Mouse (Mus musculus): ENCODE measurements at regions not wholly inside any gene's neighbourhood (a gene's known extent, or its start where the extent isn't known, plus 50 kb on each side); places are given as distances from the start of the nearest gene placed in this dataset.
A peak's percentile ranks its signal among the peaks of the same experiment; 100 is the strongest.
"Not testable (repeated sequence)": the region's sequence is repeated elsewhere in the genome, so short reads cannot be mapped to it uniquely, and the experiment has no call there.

DNA sequence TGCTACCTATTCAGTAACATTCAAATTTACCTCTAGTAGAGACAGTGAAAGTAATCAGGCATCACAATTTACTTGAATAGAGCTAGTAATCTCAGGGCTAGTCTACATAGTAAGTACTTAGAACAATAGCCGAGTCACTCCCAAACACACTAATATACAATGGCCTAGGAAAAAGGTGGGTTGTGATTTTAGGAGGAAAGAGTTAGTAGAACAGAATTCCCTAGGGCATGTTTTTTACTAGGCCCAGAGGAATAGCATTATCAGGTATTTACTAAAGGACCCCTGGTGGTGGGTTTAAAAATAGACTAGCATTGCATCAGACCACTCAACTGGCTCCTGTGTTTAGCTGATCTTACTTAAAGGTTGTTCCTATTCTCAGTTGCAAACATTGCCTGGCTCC lies 535.8 kb downstream of the Mat2b start:
- DNase-seq (ENCODE audit: low read depth), result not testable (repeated sequence)

DNA sequence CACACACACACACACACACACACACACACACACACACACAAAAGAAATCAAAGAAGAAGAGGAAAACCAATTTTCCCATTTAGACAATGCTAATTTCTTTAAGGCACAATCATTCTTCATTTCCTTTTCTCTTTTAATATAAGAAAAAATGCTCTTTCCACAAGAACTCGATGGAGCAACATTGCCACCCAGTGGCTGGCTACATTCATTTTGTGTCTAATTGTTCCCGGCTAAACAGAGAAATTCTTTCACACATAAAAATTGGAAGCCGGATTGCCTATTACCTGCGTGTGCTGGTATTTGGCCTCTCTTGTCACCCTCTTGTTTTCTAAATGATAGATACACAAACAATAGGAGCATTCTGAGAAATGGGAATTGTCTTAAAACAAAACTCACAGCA lies 545.7 kb downstream of the Mat2b start:
- DNase-seq (ENCODE audit: low read depth), result peak; percentile 46

DNA sequence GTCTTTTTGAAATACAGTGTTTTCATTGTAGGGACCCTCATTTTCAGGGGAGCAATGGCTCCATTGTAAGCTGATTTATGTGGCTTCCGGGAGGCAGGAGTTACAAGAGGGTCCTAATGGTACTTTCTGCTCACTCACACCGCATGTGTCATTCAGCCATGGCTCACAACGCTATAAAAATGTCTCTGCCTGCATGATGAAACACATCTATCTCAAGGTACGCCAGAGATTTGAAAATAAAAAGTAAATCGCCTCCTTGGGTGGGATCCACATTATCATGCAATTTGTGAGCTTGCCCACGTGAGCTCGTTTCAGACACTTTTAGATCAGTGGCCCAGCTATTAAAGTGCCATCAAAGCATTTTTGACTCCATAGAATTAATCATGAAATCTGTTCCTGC lies 557.2 kb downstream of the Mat2b start:
- DNase-seq (ENCODE audit: low read depth), result no peak

DNA sequence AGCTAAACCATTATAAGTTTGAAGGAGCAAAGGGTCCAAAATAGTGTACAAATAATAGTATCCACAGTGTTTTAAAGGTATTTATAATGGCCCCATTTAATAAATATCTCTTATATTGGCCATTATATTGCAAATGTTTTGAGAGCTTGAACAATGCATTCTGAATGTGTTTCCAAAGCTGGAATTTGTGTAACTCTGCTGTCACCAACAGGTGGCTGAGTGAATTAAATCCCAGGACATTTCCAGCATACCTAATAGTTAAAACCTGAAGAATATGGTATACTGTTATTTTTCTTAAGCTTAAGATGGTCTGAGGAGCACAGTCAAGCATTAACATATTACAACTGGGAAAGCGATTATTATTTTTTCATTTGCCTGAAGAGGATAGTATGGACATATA lies 592.4 kb downstream of the Mat2b start:
- no peak for DNase-seq (ENCODE audit: low read depth)

DNA sequence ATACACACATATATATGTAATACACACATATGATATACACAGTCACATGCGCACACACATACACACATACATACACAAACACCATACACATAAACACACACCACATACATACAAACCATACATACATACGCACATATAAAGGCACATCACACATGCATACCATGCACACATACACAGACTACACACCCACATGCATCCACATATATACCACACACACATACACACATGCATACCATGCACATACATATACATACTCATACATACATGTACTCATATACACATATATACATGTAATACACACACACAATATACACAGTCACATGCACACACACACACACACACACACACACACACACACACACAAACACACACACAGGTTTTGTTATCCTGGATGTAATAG lies 620.7 kb downstream of the Mat2b start:
- no peak for DNase-seq (ENCODE audit: low read depth)

DNA sequence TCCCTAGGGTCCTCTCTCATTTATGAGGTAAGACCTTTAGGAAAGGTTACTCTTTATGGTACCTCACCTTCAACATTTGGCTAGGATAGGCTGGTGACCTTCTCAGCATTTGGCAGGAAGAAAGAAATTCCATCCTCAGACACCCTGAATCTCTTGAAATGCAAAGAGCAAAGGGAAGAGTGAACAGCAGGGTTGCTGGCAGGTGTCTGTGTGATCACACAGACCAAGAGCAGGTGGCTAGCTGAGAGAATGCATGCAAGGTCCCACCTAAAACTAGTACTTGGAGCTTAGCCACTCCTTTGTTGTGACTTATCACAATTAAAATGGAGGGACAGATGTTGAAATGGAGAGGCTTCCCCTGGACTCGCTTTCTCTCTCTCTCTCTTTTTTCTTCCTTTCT lies 644.5 kb downstream of the Mat2b start:
- DNase-seq (ENCODE audit: low read depth), result no peak

DNA sequence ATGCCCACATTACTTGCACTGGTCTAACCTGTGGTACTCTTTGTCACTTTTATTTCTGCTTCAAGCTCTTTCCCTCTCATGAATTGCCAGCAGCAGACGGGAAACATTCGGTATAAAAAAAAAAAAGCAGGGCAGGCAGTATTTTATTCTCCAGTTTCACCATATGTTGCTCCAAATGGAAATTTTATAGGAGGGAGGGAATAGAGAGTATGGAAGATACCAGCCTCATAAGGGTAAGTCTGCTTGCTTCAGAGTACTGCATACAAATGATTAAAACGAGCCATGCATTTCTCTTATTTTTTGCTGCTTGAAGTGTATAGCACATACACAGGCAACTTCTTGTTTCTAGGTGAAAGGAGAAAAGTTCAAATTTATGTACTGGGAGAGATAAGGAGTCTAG lies 667.5 kb downstream of the Mat2b start:
- no peak for DNase-seq (ENCODE audit: low read depth)

DNA sequence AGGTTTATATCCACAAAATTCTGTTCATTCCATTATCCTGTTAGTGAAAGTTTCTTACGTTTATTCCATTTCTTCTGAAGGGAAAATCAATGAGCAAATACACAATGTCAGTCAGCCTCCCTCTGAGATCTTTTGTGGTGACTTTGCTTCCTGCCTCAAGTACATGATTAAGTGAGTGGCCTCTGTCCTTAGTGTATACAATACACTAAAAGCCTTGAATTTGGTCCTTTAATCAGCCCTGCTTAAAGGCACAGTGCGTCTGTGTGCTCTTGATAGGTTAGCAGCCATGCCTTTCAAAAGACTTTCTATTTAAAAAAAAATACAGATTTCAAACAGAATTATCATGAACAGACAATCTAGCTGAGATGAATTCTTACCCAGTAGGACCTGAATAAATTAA lies 695.5 kb downstream of the Mat2b start:
- DNase-seq (ENCODE audit: low read depth), result no peak

DNA sequence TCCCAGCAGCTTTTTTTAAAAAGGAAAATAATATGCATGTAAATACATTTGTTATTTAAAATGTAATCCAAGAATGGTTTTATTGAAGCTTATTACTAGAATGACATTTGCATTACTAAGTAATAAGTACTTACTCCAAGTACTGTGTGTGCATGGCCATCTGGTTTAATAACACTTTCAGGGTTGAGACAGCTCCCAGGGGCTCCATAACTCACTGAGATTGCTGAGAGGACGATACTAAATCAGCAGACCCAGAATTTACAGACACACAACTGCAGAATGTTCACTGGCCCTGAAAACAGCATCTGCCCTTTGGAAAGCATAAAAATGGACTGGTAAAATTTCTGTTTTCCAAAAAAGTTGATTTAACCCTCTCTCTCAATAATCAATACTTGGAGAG lies 696.4 kb downstream of the Mat2b start:
- no peak for DNase-seq (ENCODE audit: low read depth)

DNA sequence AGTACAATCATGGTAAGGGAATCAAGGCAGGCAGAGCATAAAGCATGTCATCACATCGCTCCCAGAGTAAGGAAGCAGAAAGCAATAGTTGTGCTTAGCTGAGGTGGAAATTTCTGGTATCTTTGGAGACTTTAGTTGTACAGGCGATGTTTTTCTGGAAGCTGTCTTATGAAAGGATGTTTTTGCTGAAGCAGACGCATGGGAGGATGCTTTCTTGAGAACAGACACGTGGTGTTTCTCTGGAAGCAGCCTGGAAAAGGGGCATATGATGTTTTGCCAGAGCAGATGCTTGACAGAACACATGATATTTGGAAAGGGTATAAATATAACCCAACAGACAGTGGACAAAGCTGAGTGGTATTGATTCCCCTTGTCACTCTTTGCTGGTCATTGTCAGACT lies 722.4 kb downstream of the Mat2b start:
- DNase-seq (ENCODE audit: low read depth), result no peak

DNA sequence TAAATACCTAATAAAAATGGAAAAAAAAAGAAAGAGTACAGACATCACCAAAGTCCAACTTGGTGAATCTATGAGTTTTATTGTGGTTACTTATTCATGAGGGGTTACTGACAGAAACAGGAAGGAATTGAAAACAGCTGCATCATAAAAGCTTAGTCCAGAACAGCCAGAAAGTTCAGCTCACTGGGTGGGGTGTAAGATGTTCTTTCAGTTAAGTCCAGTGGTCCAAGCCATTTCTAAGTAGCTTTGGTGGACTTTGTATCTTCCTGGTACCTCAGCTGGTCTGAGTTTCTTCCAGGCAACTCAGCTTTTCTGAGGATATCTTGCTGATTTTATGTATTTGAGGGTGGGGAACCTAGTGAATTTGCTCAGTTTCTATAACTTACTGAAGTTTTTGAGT lies 731.3 kb downstream of the Mat2b start:
- DNase-seq (ENCODE audit: low read depth), result no peak

DNA sequence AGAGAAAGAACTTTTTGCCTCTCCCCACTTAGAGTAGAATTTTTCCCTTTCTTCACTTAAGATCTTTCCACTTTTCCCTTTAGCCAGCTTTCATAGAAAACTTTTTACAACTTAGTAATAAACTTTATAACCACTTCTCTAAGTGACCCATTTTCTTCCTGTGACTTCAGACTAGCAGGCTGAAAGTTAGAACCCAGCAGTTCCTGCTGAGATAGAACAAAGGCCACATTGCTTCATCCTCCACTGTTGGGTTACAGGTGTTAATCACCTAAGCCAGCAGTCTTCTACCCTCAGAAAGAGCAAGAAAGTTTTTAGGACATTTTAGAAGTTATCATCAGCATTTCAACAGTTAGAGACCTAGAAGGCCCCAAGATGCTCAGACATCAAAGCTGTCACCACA lies 740.6 kb downstream of the Mat2b start:
- no peak for DNase-seq (ENCODE audit: low read depth)

DNA sequence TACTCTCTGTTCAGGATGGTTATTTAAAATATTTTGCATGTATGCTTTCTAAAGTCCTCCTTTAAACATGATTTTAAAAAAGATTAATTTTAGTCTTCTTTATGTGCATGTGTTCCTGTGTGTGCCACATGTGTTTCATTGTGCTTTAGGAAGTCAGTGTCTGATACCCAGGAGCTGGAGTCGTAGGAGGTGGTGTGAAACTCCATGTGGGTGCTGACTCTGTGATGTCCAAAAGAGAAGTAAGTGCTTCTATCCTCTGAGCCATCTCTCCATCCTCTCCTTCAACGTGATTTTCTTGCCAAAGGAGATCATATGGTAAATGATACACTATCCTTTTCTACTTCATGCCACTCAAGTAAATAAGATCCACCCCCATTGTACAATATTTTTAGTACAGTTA lies 750.8 kb downstream of the Mat2b start:
- DNase-seq (ENCODE audit: low read depth), result no peak

DNA sequence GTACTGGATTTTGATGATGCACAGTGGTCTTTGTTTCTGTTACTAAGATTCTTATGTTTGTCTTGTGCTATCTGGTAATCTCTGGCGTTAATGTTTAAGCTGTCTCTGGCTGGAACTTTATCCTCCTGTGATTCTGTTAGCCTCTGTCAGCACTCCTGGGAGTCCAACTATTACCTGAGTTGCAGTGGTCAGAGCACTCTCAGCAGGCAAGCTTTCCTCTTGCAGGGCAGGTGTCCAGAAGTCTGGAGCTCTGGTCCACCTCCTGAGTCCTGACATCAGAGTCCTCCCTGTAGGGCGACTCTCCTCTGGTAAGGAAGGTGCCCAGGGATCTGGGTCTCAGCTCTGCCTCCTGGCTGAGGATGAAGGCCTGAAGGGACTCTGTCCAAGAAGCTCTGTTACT lies 760.8 kb downstream of the Mat2b start:
- no peak for DNase-seq (ENCODE audit: low read depth)

DNA sequence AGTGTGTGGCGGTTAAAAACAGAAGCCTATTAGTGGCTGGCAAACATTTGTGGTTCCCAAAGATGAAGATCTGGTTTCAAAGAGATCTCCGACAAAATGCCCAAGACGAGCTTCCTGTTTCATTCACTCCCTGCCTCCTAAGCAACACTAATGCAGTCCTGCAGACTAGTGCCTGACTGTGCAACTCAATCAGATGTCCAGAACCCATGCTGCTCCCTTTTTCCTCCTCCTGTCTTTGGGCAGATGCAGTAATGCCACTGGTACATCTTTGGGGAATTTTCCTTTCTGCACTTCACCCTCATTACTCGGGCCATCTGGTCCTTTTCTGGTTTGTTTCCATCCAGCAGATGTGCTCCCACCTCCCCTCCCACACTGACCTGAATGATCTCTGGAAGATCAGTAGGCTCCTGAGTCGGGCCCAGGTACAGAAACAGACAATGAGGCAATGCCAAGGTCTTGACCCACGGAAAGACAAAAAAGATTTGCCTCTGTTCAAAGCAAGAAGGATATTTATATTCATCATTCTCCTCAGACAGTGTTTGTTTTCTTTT lies 771.0 kb downstream of the Mat2b start:
- DNase-seq (ENCODE audit: low read depth), result no peak

DNA sequence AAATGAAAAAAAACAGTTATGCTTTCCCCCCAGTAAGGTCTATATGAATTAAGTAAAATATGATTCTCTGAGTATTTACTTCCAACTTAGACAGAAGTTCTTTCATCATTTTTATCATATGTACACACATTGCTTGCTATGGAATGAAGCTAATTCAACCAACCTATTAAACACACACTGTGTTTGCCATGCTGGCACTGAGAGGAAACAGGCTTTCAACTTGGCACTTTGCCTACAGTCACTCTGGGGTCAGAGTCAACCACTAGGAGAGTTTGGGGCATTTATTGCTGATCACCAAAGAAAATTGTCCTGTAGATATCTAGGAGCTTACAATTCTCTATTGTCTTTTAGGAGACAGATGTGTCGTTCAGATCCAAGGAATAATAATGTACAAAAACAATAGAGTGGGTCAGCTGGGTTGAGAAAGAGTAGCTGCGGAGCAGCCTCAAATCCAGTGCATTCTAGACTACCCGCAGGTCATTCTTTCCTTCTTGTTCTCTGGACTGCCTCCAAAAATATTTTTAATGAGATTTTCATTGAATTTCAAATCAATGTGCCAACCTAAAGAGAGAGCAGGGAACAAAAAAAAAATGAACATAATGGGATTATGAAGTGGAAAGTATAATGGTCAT lies 777.2 kb downstream of the Mat2b start:
- DNase-seq (ENCODE audit: low read depth), result no peak

DNA sequence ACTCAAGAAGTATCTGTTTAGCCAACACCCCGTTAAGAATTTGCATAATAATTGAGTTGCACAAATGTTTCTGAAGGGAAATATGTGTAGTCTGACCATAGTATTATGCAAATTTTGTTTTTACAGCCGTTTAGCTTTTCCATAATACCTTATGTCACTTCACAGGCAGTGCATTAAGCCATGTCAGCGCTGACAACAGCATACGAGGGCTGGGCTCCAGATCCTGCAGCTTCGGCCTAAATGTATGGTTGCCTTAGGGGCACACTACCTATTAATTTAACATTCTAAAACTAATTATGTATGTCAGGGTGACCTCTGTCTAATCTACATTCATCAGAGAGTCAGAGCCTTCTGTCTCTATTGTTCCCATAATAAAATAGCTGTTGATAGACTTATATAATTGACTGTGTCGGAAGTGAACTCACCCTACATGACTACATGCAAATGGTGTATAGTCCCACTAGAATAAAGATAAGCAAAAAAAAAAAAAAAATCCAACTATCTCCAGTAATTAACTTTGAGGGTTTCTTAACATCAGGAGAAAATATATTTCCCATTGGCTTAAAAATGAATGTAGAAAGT lies 795.3 kb downstream of the Mat2b start:
- DNase-seq (ENCODE audit: low read depth), result no peak

DNA sequence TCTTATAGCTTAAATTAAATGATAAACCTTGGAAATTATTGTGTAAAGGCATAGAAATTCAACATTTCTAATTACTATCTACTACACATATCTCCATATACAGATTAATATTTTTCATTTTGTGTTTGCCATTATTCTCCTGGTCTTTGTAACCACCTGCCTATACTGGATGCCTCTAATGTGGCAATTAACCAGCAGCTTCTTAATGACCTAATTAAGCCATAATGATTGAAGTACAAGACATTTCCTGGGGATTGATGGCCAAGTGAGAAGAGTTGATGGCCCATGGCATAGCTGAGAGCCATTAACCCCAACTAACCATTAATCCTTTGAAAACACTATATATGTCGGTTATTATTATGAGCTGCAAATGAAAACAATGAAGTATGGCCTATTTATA lies 811.7 kb downstream of the Mat2b start:
- no peak for DNase-seq (ENCODE audit: low read depth)

DNA sequence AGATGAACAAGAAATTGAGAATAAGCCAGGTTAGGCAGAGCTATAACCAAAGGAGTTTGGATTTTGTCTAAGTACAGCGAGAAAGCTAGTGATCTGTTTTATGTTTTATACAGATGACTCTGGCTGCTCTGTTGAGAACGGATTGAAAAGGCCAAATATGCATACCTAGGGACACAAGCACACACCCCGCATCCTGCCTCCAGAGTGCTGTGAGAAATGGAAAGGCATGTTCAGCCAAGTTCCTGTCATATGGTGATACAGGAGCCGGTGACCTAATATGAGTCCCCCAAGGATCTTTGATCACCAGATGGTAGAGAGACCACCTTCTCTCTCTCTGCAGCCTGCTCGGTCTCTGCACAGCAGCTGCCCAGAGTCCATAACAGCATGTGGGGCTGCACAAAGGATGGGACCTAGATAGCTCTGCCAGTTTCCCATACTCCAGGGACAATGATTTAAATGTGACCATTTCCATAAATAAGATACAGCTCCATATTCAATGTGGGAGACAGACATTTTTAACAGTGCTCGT lies 826.5 kb downstream of the Mat2b start:
- no peak for DNase-seq (ENCODE audit: low read depth)

Data from 416B (cell line).